Mouse (Mus musculus) small intestine, adult 2 months (tissue): ENCODE data around the gene Jarid2. TPM values are rescaled to one million over a fixed set of nuclear protein-coding genes. Genes with fewer than 3 reads are reported as not detected.

Experiments used
- H3K27ac ChIP-seq: fragments of 200-500 bp; 2 replicates; pipeline ENCODE4 v1.5.1; 2012; ENCODE audit warnings: low read depth, low read length, control low read depth, inconsistent platforms; ENCODE audit not compliant: insufficient read depth
- H3K27me3 ChIP-seq: fragments of 200-500 bp; 2 replicates; pipeline ENCODE4 v1.6.1; 2012; ENCODE audit warnings: mild to moderate bottlenecking, moderate library complexity, low read length, inconsistent platforms; ENCODE audit not compliant: control insufficient read depth, insufficient read depth
- H3K36me3 ChIP-seq: fragments of 200-500 bp; 2 replicates; pipeline ENCODE4 v1.6.1; 2012; ENCODE audit warnings: mild to moderate bottlenecking, low read length, control low read depth, inconsistent platforms; ENCODE audit not compliant: control insufficient read depth, insufficient read depth
- H3K4me1 ChIP-seq: fragments of 200-500 bp; 2 replicates; pipeline ENCODE4 v1.6.1; 2012; ENCODE audit warnings: low read length, inconsistent platforms, mixed read lengths; ENCODE audit not compliant: control insufficient read depth, insufficient read depth, insufficient read length
- H3K4me3 ChIP-seq: fragments of 200-500 bp; 2 replicates; pipeline ENCODE4 v1.5.1; 2012; ENCODE audit warnings: low read depth, mild to moderate bottlenecking, control low read depth, inconsistent platforms, low read length, moderate library complexity
- CTCF ChIP-seq: fragments of 200-500 bp; IDR thresholded peaks from 2 replicates; pipeline ENCODE4 v1.5.1; 2012; ENCODE audit warnings: low read depth, mild to moderate bottlenecking, control low read depth, inconsistent platforms, low read length, moderate library complexity, mixed read lengths; ENCODE audit not compliant: insufficient replicate concordance, insufficient read length; ENCODE audit errors: extremely low read depth
- POLR2A ChIP-seq: fragments of 200-500 bp; IDR thresholded peaks from 2 replicates; pipeline ENCODE4 v1.6.1; 2012; ENCODE audit warnings: low read depth, mild to moderate bottlenecking, control low read depth, inconsistent platforms, low read length, moderate library complexity
- WGBS: fragments of 180-500 bp; shearing (Covaris S2); methylation state at CpG from one replicate; pipeline ENCODE4 v1.1.7; 2018; 5-methylcytosine and 5-hydroxymethylcytosine counted together
- polyA plus RNA-seq: library from polyadenylated mRNA; depleted of rRNA; stranded (reverse); fragments of >200 nt; gene quantifications from 2 replicates; pipeline ENCODE4 v1.2.3, GENCODE M21; 2012

The Jarid2 gene
- polyA plus RNA-seq, 1 experiment = 9.5 TPM

- Histone ChIP-seq H3K4me1 (0 out of 2 replicates have a peak, but pooled peaks cover 2% of the 10 kb centered on the region), H3K27me3 (no peaks in the 10 kb centered on the region), H3K27ac (no peak overlapping the region), H3K36me3 (peaks cover 34% of the 10 kb centered on the region), H3K4me3 (no peak overlapping the region)
- WGBS = 58% methylated on average over 2 of the region's 2 CpGs
- no peak for TF ChIP-seq POLR2A
- no peak for TF ChIP-seq CTCF
These were observed 197.0 kb downstream of the Jarid2 start for GRCm38 (mm10) chr13:44926311-44926710.

GRCm38 (mm10) chr13:44932307-44933264, 203.3 kb downstream of the Jarid2 start:
- Histone ChIP-seq H3K27ac (no peak overlapping the region), H3K36me3 (peaks cover 6% of the 10 kb centered on the region), H3K4me1 (peaks cover 4% of the 10 kb centered on the region), H3K27me3 (no peaks in the 10 kb centered on the region), H3K4me3 (no peak overlapping the region)
- WGBS = 87% methylated on average over 18 of the region's 18 CpGs
- TF ChIP-seq CTCF (no peak), POLR2A (no peak)

- 84% methylated on average over 7 of the region's 7 CpGs for WGBS
- peaks cover 9% of the 10 kb centered on the region for H3K4me1 ChIP-seq
- H3K36me3 ChIP-seq = peaks cover 6% of the 10 kb centered on the region
- no peak overlapping the region for H3K27ac ChIP-seq
- TF ChIP-seq POLR2A = no peak
- TF ChIP-seq CTCF = no peak
- no peaks in the 10 kb centered on the region for H3K27me3 ChIP-seq
- no peak overlapping the region for H3K4me3 ChIP-seq
These were observed 204.3 kb downstream of the Jarid2 start for GRCm38 (mm10) chr13:44933575-44933974.

GRCm38 (mm10) chr13:44937681-44938080, 208.4 kb downstream of the Jarid2 start:
- Histone ChIP-seq H3K4me3 (no peak overlapping the region), H3K36me3 (no peaks in the 10 kb centered on the region; the same call in 1 of the 2 replicates), H3K27ac (no peak overlapping the region), H3K27me3 (no peaks in the 10 kb centered on the region), H3K4me1 (peaks cover 15% of the 10 kb centered on the region)
- TF ChIP-seq POLR2A = no peak
- TF ChIP-seq CTCF = no peak
- WGBS = 23% methylated on average over 3 of the region's 3 CpGs

- Histone ChIP-seq H3K27me3 (no peaks in the 10 kb centered on the region), H3K4me3 (no peak overlapping the region), H3K4me1 (peaks cover 15% of the 10 kb centered on the region), H3K27ac (no peak overlapping the region), H3K36me3 (peaks cover 4% of the 10 kb centered on the region; the same call in 1 of the 2 replicates)
- TF ChIP-seq POLR2A (no peak), CTCF (no peak)
- WGBS = 70% methylated on average over 8 of the region's 8 CpGs
These were observed 210.2 kb downstream of the Jarid2 start for GRCm38 (mm10) chr13:44939326-44940035.

GRCm38 (mm10) chr13:44943618-44944017, 214.3 kb downstream of the Jarid2 start:
- WGBS = 62% methylated on average over 2 of the region's 2 CpGs
- H3K36me3 ChIP-seq = peaks cover 5% of the 10 kb centered on the region; the same call in 1 of the 2 replicates
- no peak for TF ChIP-seq POLR2A
- no peak for TF ChIP-seq CTCF
- no peaks in the 10 kb centered on the region for H3K27me3 ChIP-seq
- H3K4me1 ChIP-seq = peaks cover 6% of the 10 kb centered on the region; the same call in 1 of the 2 replicates
- H3K4me3 ChIP-seq = no peak overlapping the region
- H3K27ac ChIP-seq = no peak overlapping the region
